Mouse (Mus musculus) olfactory bulb, adult 2 months (tissue): Measurements from ENCODE around the gene Hoxc12. TPM values are rescaled to one million over a fixed set of nuclear protein-coding genes. Genes with fewer than 3 reads are reported as not detected.

ENCODE experiments used
- H3K27ac ChIP-seq: fragments of 200-500 bp; 2 replicates; pipeline ENCODE4 v1.5.1; 2012; ENCODE audit warnings: low read depth, low read length; ENCODE audit not compliant: insufficient read depth
- H3K4me1 ChIP-seq: fragments of 200-500 bp; 2 replicates; pipeline ENCODE4 v1.6.1; 2012; ENCODE audit warnings: low read length; ENCODE audit not compliant: control insufficient read depth, insufficient read depth
- H3K4me3 ChIP-seq: fragments of 200-500 bp; 2 replicates; pipeline ENCODE4 v1.5.1; 2012; ENCODE audit warnings: mild to moderate bottlenecking, low read depth, low read length, moderate library complexity; ENCODE audit not compliant: insufficient read depth
- CTCF ChIP-seq: fragments of 200-500 bp; IDR thresholded peaks from 2 replicates; pipeline ENCODE4 v1.5.1; 2012; ENCODE audit warnings: low read depth, mild to moderate bottlenecking, low read length, moderate library complexity; ENCODE audit not compliant: insufficient read depth
- POLR2A ChIP-seq: fragments of 200-500 bp; IDR thresholded peaks from 2 replicates; pipeline ENCODE4 v1.6.1; 2012; ENCODE audit warnings: mild to moderate bottlenecking, low read depth, low read length, moderate library complexity; ENCODE audit not compliant: insufficient read depth
- WGBS: fragments of 180-500 bp; shearing (Covaris S2); methylation state at CpG from one replicate; pipeline ENCODE4 v1.1.7; 2018; 5-methylcytosine and 5-hydroxymethylcytosine counted together
- polyA plus RNA-seq: library from polyadenylated mRNA; stranded (reverse); fragments of >200 nt; gene quantifications from 2 replicates; pipeline ENCODE4 v1.2.4, GENCODE M21; 2012; ENCODE audit warnings: low replicate concordance; ENCODE audit not compliant: missing spikeins, insufficient read depth, insufficient read length

The Hoxc12 gene
- not detected in 2 replicates for polyA plus RNA-seq

DNA sequence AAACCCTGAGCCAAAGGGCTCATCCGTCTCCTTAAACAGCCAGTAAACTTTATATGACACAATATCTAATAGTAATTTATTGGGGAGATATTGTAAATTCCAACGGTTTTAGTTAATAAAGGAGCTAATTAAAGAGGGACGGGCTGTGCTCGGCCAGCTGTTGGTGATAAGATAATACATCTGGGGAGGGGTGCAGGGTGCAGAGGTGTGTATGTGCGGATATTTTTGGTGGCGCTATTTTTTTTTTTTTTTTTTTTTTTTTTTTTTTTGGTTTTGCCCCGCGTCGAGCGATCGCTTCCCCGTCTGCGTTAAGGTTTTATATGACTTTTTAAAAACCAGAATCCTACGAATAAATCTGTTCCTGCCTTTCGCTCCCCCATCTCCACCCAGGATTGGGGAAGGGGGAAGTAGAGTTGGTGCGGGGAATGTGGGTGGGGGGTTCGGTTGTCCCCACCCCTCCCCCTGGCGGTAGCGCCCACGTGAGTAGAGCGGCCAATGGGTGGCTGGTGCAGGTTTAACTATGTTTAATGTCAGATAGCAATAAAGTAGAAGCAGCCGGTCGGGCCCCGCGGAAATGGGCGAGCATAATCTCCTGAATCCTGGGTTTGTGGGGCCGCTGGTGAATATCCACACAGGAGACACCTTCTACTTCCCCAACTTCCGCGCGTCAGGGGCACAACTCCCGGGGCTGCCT is at the start of gene Hoxc12:
TSS of gene Hoxc12 (plus strand) at position 479 of the 694 bp plus-strand sequence.
- WGBS: 5% methylated on average over 31 of the region's 31 CpGs
- Histone ChIP-seq H3K27ac (no peak within 1 kb of the TSS), H3K4me1 (no peaks in the 10 kb centered on the region), H3K4me3 (no peak within 1 kb of the TSS)
- TF ChIP-seq CTCF: no peak
- no peak for TF ChIP-seq POLR2A

DNA sequence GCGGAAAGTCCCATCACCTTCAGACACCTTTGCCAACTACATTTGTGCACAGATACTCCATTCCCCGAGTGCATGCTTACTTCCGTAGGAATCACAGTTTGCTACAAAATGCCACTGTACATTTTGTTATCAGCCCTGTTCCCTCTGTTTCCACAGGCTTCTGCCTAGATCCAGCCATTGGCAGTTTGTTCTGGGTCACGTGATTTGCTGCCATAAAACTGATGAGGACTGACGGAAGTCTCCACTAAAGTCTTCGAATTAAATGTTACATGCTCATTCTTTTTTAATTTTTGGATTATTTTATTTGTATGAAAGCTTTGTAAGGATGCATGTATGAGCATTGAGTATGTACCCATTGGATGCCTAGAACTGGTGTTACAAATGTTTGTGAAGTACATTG is 41.4 kb upstream of the Hoxc12 start:
- H3K4me1 ChIP-seq: no peaks in the 10 kb centered on the region
- WGBS: 90% methylated on average over 6 of the region's 6 CpGs
- TF ChIP-seq CTCF (no peak), POLR2A (no peak)
- H3K27ac ChIP-seq: no peak overlapping the region
- no peak overlapping the region for H3K4me3 ChIP-seq

DNA sequence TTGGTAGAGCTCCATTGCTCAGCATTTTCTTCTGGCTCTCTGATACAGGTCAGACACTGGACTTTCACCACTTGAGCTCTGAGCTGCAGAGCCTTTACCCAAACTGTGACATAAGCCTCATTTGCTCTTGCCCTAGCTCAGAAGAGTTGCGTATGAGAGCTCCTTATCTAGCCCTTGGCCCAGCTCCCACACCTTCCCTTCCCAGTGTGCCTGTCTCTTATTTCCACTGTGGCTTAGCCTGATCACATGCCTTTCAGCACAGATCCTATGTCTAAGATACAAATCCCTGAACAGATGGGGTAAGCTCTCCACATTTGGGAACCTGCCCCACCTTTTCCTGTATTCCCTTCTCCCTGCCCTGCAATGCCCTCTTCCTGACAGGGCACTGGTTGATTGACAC is 31.6 kb upstream of the Hoxc12 start:
- H3K4me3 ChIP-seq: no peak overlapping the region
- H3K27ac ChIP-seq: no peak overlapping the region
- 72% methylated on average over 1 of the region's 1 CpGs for WGBS
- no peak for TF ChIP-seq POLR2A
- no peak for TF ChIP-seq CTCF
- H3K4me1 ChIP-seq: no peaks in the 10 kb centered on the region

DNA sequence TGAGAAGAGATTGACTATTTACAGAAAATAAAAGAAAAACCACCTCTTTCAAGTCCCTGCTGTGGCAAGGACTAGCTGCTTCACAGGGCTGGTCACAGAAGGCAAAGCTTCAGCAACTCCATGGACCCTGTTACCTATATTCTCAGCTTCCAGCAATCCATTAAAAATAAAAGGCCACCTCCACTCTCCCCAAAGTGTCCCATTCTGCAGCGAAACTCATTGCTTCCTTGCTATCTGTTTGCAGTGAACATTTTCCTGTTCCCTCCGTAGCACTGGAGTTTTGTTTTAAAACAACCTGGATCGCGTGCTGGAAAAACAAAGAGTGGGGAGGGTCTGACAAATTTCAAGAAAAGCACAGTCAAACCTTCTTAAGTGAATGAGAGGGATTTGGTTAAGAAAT is 27.0 kb upstream of the Hoxc12 start:
- WGBS: 1% methylated on average over 4 of the region's 4 CpGs
- H3K4me1 ChIP-seq: no peaks in the 10 kb centered on the region
- no peak overlapping the region for H3K27ac ChIP-seq
- no peak overlapping the region for H3K4me3 ChIP-seq
- TF ChIP-seq CTCF: no peak
- no peak for TF ChIP-seq POLR2A

DNA sequence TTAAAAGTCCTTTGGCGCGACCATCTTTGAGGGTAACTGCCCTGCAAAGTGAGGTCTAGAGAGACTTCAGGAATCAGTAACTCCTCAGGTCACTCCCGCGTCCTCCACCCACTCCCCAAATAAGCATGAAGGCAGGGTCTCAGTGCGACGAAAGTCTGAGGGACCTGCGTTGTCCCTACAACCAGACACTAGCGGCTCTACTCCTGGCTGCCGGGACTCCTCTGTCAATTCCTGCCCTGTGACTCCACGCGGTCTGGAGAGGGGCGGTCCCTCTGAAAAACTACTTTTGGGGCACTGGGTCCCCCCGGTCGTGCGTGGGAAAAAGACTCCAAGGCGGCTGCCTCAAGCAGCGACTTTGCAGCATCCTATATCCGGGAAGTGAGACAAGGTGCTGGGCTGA is 26.5 kb upstream of the Hoxc12 start:
- Histone ChIP-seq H3K4me3 (no peak overlapping the region), H3K4me1 (no peaks in the 10 kb centered on the region), H3K27ac (no peak overlapping the region)
- under 1% methylated on average over 18 of the region's 18 CpGs for WGBS
- TF ChIP-seq CTCF: no peak
- no peak for TF ChIP-seq POLR2A

DNA sequence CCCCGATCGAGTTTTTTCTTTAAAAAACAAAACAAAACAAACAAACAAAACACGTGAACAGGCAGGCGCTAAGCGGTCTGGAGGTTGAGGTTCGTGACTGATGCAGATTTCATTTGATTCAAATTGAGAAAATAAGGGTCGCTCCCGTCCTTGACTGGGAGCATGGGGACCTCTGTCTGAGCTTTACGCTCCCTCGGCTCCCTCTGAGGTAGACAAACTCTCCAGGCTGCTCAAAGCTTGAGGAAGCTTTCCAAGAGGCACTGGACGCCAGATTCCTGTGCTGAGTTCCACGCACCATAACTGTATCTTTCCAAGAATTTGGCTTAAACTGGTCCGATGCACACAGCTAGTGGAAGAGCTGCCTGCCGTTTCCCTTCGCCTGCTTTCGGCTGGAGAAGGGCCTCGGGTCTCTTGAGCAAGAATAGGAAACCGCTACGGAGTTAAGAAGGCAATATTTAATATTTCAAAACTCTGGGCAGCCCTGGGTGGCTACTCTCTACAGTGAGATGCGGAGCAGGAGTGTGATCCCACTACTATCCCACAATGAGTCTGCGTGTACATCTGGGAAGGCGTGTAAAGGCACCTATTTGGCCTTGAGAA is 26.0 kb upstream of the Hoxc12 start:
- Histone ChIP-seq H3K27ac (no peak overlapping the region), H3K4me3 (no peak overlapping the region), H3K4me1 (no peaks in the 10 kb centered on the region)
- no peak for TF ChIP-seq CTCF
- TF ChIP-seq POLR2A: no peak
- 4% methylated on average over 22 of the region's 22 CpGs for WGBS

DNA sequence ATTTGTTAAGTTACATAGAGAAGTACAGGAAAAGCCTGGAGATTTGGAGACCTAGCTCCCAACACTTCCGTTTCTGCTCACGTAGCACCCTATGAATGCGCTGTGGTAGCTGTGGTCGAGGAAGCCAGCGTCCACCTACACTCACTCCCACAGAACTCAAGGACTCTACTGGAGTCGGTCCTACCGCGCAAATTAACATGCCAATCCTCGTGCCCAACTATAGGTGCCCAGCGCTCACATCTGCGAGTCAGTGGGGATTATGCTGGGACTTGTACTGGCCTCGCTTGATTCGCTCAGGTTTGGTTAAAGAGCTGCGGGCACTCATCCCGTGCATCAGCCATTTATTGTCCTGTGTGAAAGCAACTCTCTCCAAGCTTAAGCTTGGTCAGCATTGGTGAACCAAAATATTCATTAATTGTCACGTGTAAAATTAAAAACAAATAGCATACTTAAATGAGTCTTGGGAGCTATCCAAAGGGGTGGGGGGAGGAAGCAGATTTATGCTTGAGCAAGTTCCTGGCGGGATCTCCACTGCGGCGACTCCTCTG is 23.4 kb upstream of the Hoxc12 start:
- no peak overlapping the region for H3K4me3 ChIP-seq
- H3K27ac ChIP-seq: no peak overlapping the region
- H3K4me1 ChIP-seq: no peaks in the 10 kb centered on the region

DNA sequence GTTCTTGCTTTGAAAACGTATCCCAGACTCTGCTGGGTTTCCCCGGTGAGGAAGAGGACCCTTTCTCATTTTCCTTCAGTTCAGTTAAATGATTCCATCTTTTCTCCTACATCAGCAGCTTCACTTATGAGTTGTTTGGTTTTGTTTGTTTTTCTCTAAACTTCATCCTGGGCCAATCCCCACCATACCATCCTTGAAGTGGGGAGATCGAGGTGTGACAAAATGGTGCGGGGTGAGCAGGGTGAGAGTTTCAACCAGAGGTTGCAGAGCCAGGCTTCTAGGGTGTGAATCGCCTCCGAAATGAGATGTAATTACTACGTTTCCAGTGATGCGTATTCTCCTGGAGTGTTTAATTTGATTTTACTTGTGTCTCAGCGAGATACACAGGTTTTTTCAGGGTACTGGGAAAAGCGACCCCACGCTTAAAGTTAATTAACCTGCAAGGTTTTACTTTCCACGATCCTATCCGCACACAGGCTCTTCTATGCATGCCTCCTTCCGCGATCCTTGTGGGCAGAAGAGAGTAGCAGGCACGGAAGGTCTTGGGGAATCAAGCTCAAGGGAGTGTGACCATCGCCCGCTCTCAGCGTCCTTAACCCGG is 18.5 kb upstream of the Hoxc12 start:
- H3K4me1 ChIP-seq: peaks cover 4% of the 10 kb centered on the region; the same call in 1 of the 2 replicates
- H3K27ac ChIP-seq: no peak overlapping the region
- no peak for TF ChIP-seq CTCF
- TF ChIP-seq POLR2A: no peak
- WGBS: 3% methylated on average over 20 of the region's 20 CpGs
- H3K4me3 ChIP-seq: no peak overlapping the region

More for the DNA sequence above, 23.4 kb upstream of the Hoxc12 start:
- WGBS: 2% methylated on average over 19 of the region's 19 CpGs
- TF ChIP-seq POLR2A (no peak), CTCF (no peak)
